9 mouse cellular contexts compared by ENCODE assay signal in the genomic region with DNA sequence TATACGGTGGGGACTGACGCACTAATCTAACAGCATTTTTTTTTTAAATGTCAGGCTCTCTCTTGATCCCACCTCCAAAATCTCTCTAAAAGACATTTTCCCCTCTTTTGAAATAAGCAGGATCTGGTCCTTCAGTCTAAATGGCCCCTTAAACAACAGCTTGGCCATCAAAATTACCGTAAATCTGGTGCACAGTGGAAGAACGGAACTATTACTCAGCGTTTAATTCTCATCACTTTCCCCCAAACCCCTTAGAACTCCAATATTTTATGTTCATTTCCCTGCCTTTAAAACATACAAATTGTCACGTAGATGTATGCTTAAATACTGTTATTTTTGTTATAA. TPM values are rescaled to one million over a fixed set of nuclear protein-coding genes. Genes with fewer than 3 reads are reported as not detected.
DNase-seq lines count a peak whose midpoint lies in the region; ATAC-seq and TF ChIP-seq lines count a peak whose summit lies in the region.
"Had no signal": no experiment of that assay in that cellular context is flagged by ENCODE, and none has a peak within 500 bp of the region (broad histone marks: within the 10 kb centered on the region; RNA-seq: fewer than 3 reads in every experiment).

No protein-coding gene starts in this region.

- no peak for TF ChIP-seq CTCF in heart, adult 2 months (IDR thresholded peaks at IDR 0.05)
- TF ChIP-seq CTCF in thymus, adult 2 months (IDR thresholded peaks at IDR 0.05; ENCODE audit: borderline replicate concordance, control insufficient read depth, extremely low read depth, insufficient read depth, low read length, poor library complexity), result no peak

- no peak for TF ChIP-seq EP300 in heart, adult 2 months (IDR thresholded peaks at IDR 0.05; ENCODE audit: insufficient read depth, low read depth, low read length)

- H3K4me2 ChIP-seq in liver, embryonic 13.5 days, result peak overlapping the region; percentile 61

- no peak for DNase-seq in heart, adult 2 months
- DNase-seq in heart, postnatal 14 days, result no peak
- no peak for DNase-seq in thymus, adult 2 months
- no peak for DNase-seq in thymus, postnatal 36 days
- DNase-seq in liver, embryonic 13.5 days, result no peak
- DNase-seq in adrenal gland, postnatal 25 days, result no peak
- no peak for DNase-seq in thymus, adult 18-20 months
- DNase-seq in cerebellum, adult 9-11 months, result no peak

- intact Hi-C loops in heart, adult 2 months (cut with DNase I), result loop anchor here (5.0 kb wide), 1 partner anchor 407 kb away; the partner anchor contains the start of genes Gla and Hnrnph2
- intact Hi-C loops in heart, postnatal 14 days (cut with DNase I), result no loop called here

- no peak for TF ChIP-seq POLR2A in heart, adult 2 months (IDR thresholded peaks at IDR 0.05; ENCODE audit: insufficient read depth, low read depth, low read length)
- TF ChIP-seq POLR2A in thymus, adult 2 months (IDR thresholded peaks at IDR 0.05; ENCODE audit: control insufficient read depth, extremely low read depth, insufficient read depth, low read length, poor library complexity), result no peak

- no peaks in the 10 kb centered on the region for H3K79me2 ChIP-seq in heart, adult 2 months (replicated peaks; ENCODE audit: control insufficient read depth, insufficient read depth, low read length)

- peak overlapping the region; percentile 49 for H3K4me3 ChIP-seq in heart, adult 2 months
- peak overlapping the region; percentile 97 for H3K4me3 ChIP-seq in thymus, adult 2 months (ENCODE audit: control insufficient read depth, insufficient read depth, low read length)
- peak overlapping the region; percentile 69 for H3K4me3 ChIP-seq in liver, embryonic 13.5 days (replicated peaks)

- no peak overlapping the region for H3K9ac ChIP-seq in heart, adult 2 months (ENCODE audit: low read depth, low read length)
- peak overlapping the region; percentile 60 for H3K9ac ChIP-seq in liver, embryonic 13.5 days

- no peaks in the 10 kb centered on the region; the same call in 1 of the 2 replicates for H3K36me3 ChIP-seq in heart, adult 2 months (ENCODE audit: control insufficient read depth, insufficient read depth, low read length)
- no peaks in the 10 kb centered on the region for H3K36me3 ChIP-seq in thymus, adult 2 months (ENCODE audit: control insufficient read depth, insufficient read depth, low read length)
- no peaks in the 10 kb centered on the region for H3K36me3 ChIP-seq in liver, embryonic 13.5 days

- ATAC-seq in liver, embryonic 13.5 days (ENCODE audit: low read depth), result peak; percentile 9; the same call in 1 of the 2 replicates

- peak overlapping the region; percentile 97 for H3K27ac ChIP-seq in heart, adult 2 months
- no peak overlapping the region for H3K27ac ChIP-seq in thymus, adult 2 months (ENCODE audit: control insufficient read depth, insufficient read depth, low read length)
- H3K27ac ChIP-seq in liver, embryonic 13.5 days, result no peak overlapping the region

- H3K4me1 ChIP-seq in heart, adult 2 months (ENCODE audit: control insufficient read depth, insufficient read depth, low read length), result no peaks in the 10 kb centered on the region
- no peaks in the 10 kb centered on the region for H3K4me1 ChIP-seq in thymus, adult 2 months (replicated peaks; ENCODE audit: control insufficient read depth, insufficient read depth, low read length)
- H3K4me1 ChIP-seq in liver, embryonic 13.5 days (replicated peaks), result peaks cover 4% of the 10 kb centered on the region; the same call in 1 of the 2 replicates

- H3K27me3 ChIP-seq in heart, adult 2 months (ENCODE audit: control insufficient read depth, insufficient read depth, low read length), result no peaks in the 10 kb centered on the region
- H3K27me3 ChIP-seq in thymus, adult 2 months (ENCODE audit: control insufficient read depth, insufficient read depth, low read length), result no peaks in the 10 kb centered on the region
- H3K27me3 ChIP-seq in liver, embryonic 13.5 days, result no peaks in the 10 kb centered on the region

- WGBS in heart, adult 2 months, result 35% methylated on average over 6 of the region's 6 CpGs
- 8% methylated on average over 6 of the region's 6 CpGs for WGBS in thymus, adult 2 months
- WGBS in liver, embryonic 13.5 days (ENCODE audit: insufficient replicate concordance), result 33% methylated on average over 6 of the region's 6 CpGs

- H3K9me3 ChIP-seq in liver, embryonic 13.5 days (replicated peaks), result no peaks in the 10 kb centered on the region

RNA-seq across cellular contexts. Expression of gene Zmat1, which starts 0.4 kb away (rescaled TPM):
- 1 to 10 TPM; 4.2 to 8.2 TPM for total RNA-seq in heart, adult 2 months (2021)
- polyA plus RNA-seq in heart, adult 2 months (2012; rRNA removed), result 1.1 and 1.8 TPM in 2 replicates
- 1 to 10 TPM; 3.6 to 5.6 TPM for total RNA-seq in heart, postnatal 14 days (2021)
- 0.47 and 0.77 TPM in 2 replicates for polyA plus RNA-seq in thymus, adult 2 months (2012; rRNA removed)
- 1.2 and 1.7 TPM in 2 replicates for polyA plus RNA-seq in liver, embryonic 13.5 days (2015; fragmentation: Nextera tagmentation; extraction: Ambion mirVana)
- total RNA-seq in adrenal gland, postnatal 25 days (2021), result 13.8 and 14.5 TPM in 2 replicates

RNA-seq across cellular contexts. Expression of gene Nxf2, which starts 44.9 kb away (rescaled TPM):
- total RNA-seq in heart, adult 2 months (2021), result not detected
- 0.06 TPM in 1 of 2 replicates, not detected in the other for polyA plus RNA-seq in heart, adult 2 months (2012; rRNA removed)
- total RNA-seq in heart, postnatal 14 days (2021), result not detected
- 0.11 TPM in 1 of 2 replicates, not detected in the other for polyA plus RNA-seq in thymus, adult 2 months (2012; rRNA removed)
- 0.33 and 0.36 TPM in 2 replicates for polyA plus RNA-seq in liver, embryonic 13.5 days (2015; fragmentation: Nextera tagmentation; extraction: Ambion mirVana)
- not detected in 2 replicates for total RNA-seq in adrenal gland, postnatal 25 days (2021)
- polyA plus RNA-seq: C2C12 had no signal
